Mouse (Mus musculus) heart, postnatal 0 days (tissue): ENCODE data around the gene Stk11.

Source experiments
- CTCF ChIP-seq: IDR thresholded peaks from 2 replicates; pipeline ENCODE4 v1.5.1; 2016; ENCODE audit warnings: antibody characterized with exemption, control low read depth, low read depth
- EP300 ChIP-seq: IDR thresholded peaks from 2 replicates; pipeline ENCODE4 v1.6.1; 2016; ENCODE audit warnings: antibody characterized with exemption, low read depth

- no peak for TF ChIP-seq EP300
- no peak for TF ChIP-seq CTCF
Observed at GRCm38 (mm10) chr10:80143664-80144063, 28.1 kb downstream of the Stk11 start.
